Mouse (Mus musculus): ENCODE measurements around the gene Mllt3. TPM values are rescaled to one million over a fixed set of nuclear protein-coding genes. Genes with fewer than 3 reads are reported as not detected.
A peak's percentile ranks its signal among the peaks of the same experiment; 100 is the strongest.

The Mllt3 gene
- polyA plus RNA-seq, 1 experiment from 2014 or later, result 37.9 TPM

- no peak for TF ChIP-seq CTCF (IDR thresholded peaks at IDR 0.05)
- ChIA-PET POLR2A (no interaction called here), CTCF (interaction anchor here (1.0 to 2.7 kb wide), 3 partner anchors 9 to 16 kb away, joined by 3 to 8 read pairs (median 7); no protein-coding TSS in a partner anchor)
- ATAC-seq (no peak), DNase-seq (ENCODE audit: low read depth, low spot score) (no peak)
- H3K27me3 ChIP-seq, result no peaks in the 10 kb centered on the region
- in situ Hi-C loops (cut with MboI; ENCODE audit: low pct_unique_long_range_greater_than_20kb), result no loop called here
These were observed 78.6 kb downstream of the Mllt3 start for GRCm38 (mm10) chr4:87954421-87955083.

GRCm38 (mm10) chr4:87953736-87954135 lies 79.4 kb downstream of the Mllt3 start:
- ChIA-PET CTCF (interaction anchor here (1.0 to 2.7 kb wide), 3 partner anchors 8 to 16 kb away, joined by 3 to 8 read pairs (median 7); no protein-coding TSS in a partner anchor), POLR2A (interaction anchor here (0.5 kb wide), 1 partner anchor 66 kb away, joined by 3 read pairs; no protein-coding TSS in a partner anchor)
- TF ChIP-seq CTCF (IDR thresholded peaks at IDR 0.05), result no peak
- H3K27me3 ChIP-seq, result no peaks in the 10 kb centered on the region
- no peak for DNase-seq (ENCODE audit: low read depth, low spot score)
- no peak for ATAC-seq
- in situ Hi-C loops (cut with MboI; ENCODE audit: low pct_unique_long_range_greater_than_20kb), result no loop called here

DNA sequence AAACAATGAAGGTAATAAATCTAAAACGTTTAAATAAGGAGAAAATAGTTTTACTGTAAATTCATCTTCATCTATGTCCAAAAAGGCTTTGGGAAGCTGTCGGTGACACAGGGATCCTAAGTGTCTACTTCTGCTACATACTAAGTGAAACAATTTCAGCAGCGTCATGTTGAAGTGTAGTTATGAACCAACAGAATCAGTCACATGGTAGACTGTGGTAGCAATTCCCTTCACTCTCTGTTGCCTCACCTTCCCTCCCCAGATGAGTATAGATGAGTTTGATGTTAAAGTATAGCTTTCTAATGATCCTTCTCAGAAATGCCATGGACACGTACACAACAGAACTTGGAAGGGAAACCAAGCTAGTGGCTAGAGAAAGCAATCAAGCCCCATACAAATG lies 79.9 kb downstream of the Mllt3 start:
- no peaks in the 10 kb centered on the region for H3K27me3 ChIP-seq
- no peak for TF ChIP-seq CTCF (IDR thresholded peaks at IDR 0.05)

GRCm38 (mm10) chr4:87949451-87949850 lies 83.7 kb downstream of the Mllt3 start:
- ChIA-PET CTCF (no interaction called here), POLR2A (no interaction called here)
- in situ Hi-C loops (cut with MboI; ENCODE audit: low pct_unique_long_range_greater_than_20kb), result no loop called here
- TF ChIP-seq CTCF (IDR thresholded peaks at IDR 0.05), result no peak
- DNase-seq (ENCODE audit: low read depth, low spot score), result no peak
- H3K27me3 ChIP-seq, result no peaks in the 10 kb centered on the region
- no peak for ATAC-seq

More for the DNA sequence above, 79.9 kb downstream of the Mllt3 start:
- DNase-seq (ENCODE audit: low read depth, low spot score) (no peak), ATAC-seq (no peak)
- in situ Hi-C loops (cut with MboI; ENCODE audit: low pct_unique_long_range_greater_than_20kb), result no loop called here
- ChIA-PET POLR2A (interaction anchor here (0.5 kb wide), 1 partner anchor 66 kb away, joined by 3 read pairs; no protein-coding TSS in a partner anchor), CTCF (interaction anchor here (2.7 kb wide), 1 partner anchor 9 kb away, joined by 7 read pairs; no protein-coding TSS in a partner anchor)

DNA sequence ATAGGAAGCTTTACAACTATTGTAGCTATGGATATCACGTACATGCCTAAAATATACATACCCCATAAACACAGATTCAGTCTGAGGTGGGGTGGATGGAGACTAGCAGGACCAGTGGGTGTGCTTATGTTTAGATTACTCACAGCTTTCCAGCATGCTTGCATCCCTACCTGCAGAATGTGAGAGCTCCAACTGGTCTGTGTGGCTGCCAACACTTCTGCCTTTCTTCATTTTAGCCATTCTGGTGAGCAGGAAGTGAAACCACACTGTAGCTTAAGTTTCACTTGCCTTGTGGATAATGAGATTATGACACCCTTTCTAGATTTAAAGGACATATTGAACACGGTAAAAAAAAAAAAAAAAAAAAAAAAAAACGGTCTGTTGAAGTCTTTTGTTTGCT lies 88.8 kb downstream of the Mllt3 start:
- no peak for TF ChIP-seq CTCF (IDR thresholded peaks at IDR 0.05)
- DNase-seq (ENCODE audit: low read depth, low spot score), result no peak
- no peaks in the 10 kb centered on the region for H3K27me3 ChIP-seq
- in situ Hi-C loops (cut with MboI; ENCODE audit: low pct_unique_long_range_greater_than_20kb), result no loop called here
- ATAC-seq, result no peak
- CTCF ChIA-PET, result interaction anchor here (1.4 to 1.5 kb wide), 2 partner anchors 10 to 19 kb away, joined by 3 to 7 read pairs; no protein-coding TSS in a partner anchor
- POLR2A ChIA-PET, result interaction anchor here (0.5 to 0.8 kb wide), 3 partner anchors 31 to 42 kb away, joined by 3 to 4 read pairs (median 3); no protein-coding TSS in a partner anchor

DNA sequence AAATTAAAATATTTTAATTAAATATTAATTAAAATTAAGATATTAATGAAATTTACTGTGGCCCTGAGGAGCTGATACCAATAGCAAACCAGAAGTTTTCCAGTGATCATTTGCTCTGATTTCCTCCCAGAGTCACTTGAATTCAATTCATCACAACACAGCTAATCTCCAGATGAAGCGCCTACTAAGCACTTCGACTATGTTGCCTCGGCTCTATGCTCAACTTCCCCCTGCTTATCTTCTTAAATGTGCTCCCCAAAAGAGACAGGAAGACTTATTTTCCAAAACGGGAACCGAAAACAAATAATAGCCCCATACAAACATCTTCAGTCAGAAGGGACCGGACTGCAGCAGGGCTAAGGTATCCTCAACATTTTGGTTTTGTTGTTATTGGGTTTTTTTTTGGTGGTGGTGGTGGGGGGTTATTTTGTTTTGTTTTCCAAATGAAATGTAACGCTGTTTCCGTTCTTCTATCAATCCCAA lies 90.2 kb downstream of the Mllt3 start:
- CTCF ChIA-PET, result interaction anchor here (1.5 kb wide), 1 partner anchor 12 kb away, joined by 7 read pairs; no protein-coding TSS in a partner anchor
- no peak for ATAC-seq
- no peak for TF ChIP-seq CTCF (IDR thresholded peaks at IDR 0.05)

DNA sequence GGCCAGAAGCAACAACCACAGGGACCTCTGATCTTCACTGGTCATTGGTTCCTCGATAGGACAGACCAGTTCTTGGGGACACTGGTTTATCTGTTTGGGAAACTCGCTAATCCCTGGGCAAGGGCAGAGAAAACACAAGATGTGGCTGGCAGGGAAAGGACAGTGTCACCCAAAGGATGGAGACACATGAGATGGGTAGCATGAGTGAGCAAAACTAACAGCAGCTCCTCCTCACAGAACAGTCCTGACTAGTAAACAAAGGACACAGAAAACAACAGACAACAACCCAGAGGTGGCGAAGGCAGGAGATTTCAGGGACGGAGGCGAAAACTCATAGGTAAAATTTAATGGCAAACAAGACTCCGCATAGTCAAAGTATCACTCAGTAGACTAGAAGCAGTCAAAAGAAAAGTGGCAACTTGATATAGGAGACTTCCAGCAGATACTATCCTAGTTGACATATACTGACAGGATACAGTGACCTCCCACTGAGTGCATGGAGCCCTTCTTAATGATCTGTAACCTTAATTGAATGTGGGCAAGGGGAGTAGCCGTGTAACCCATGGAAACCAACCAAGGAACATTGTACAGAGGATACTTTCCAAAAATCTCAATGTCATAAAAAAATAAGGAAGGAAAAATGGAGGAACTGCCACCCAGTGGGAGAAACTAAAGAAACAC lies 93.5 kb downstream of the Mllt3 start:
- ATAC-seq (no peak), DNase-seq (ENCODE audit: low read depth, low spot score) (no peak)
- in situ Hi-C loops (cut with MboI; ENCODE audit: low pct_unique_long_range_greater_than_20kb), result no loop called here
- ChIA-PET CTCF (interaction anchor here (0.9 kb wide), 1 partner anchor 100 kb away, joined by 3 read pairs; no protein-coding TSS in a partner anchor), POLR2A (no interaction called here)
- no peak for TF ChIP-seq CTCF (IDR thresholded peaks at IDR 0.05)
- H3K27me3 ChIP-seq, result no peaks in the 10 kb centered on the region

More for the DNA sequence above, 90.2 kb downstream of the Mllt3 start:
- in situ Hi-C loops (cut with MboI; ENCODE audit: low pct_unique_long_range_greater_than_20kb), result no loop called here
- no peaks in the 10 kb centered on the region for H3K27me3 ChIP-seq
- DNase-seq (ENCODE audit: low read depth, low spot score), result no peak
- POLR2A ChIA-PET, result no interaction called here

- ChIA-PET POLR2A (no interaction called here), CTCF (no interaction called here)
- DNase-seq (ENCODE audit: low read depth, low spot score) (no peak), ATAC-seq (no peak)
- in situ Hi-C loops (cut with MboI; ENCODE audit: low pct_unique_long_range_greater_than_20kb), result no loop called here
- TF ChIP-seq CTCF (IDR thresholded peaks at IDR 0.05), result no peak
- no peaks in the 10 kb centered on the region for H3K27me3 ChIP-seq
These were observed 96.8 kb downstream of the Mllt3 start for GRCm38 (mm10) chr4:87936326-87936725.

- TF ChIP-seq CTCF (IDR thresholded peaks at IDR 0.05), result no peak
- in situ Hi-C loops (cut with MboI; ENCODE audit: low pct_unique_long_range_greater_than_20kb), result no loop called here
- no peaks in the 10 kb centered on the region for H3K27me3 ChIP-seq
- ATAC-seq, result peak; percentile 83
- POLR2A ChIA-PET, result no interaction called here
- CTCF ChIA-PET, result no interaction called here
- peak; percentile 48 for DNase-seq (ENCODE audit: low read depth, low spot score)
These were observed 99.3 kb downstream of the Mllt3 start for GRCm38 (mm10) chr4:87933701-87934337.
